Mouse (Mus musculus) liver, postnatal 0 days (tissue): Measurements from ENCODE around the gene Gm5741.

Source experiments
- CTCF ChIP-seq: sonication (generic); IDR thresholded peaks from 2 replicates; pipeline ENCODE4 v1.5.1; 2016; ENCODE audit warnings: antibody characterized with exemption, low read depth
- EP300 ChIP-seq: IDR thresholded peaks from 2 replicates; pipeline ENCODE4 v1.6.1; 2016; ENCODE audit warnings: antibody characterized with exemption, low read depth, mild to moderate bottlenecking

DNA sequence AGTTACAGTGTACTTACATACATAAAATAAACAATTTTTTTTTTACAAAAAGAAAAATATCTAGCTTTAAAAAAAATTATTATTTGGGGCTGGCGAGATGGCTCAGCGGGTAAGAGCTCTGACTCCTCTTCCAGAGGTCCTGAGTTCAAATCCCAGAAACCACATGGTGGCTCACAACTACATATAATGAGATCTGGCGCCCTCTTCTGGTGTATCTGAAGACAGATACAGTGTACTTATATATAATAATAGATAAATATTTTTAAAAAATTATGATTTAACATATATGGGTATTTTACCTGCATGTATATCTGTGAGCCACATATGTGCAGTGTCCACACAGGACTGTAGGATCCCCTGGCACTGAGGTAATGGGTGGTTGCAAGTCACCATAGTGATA is 18.5 kb upstream of the Gm5741 start:
- TF ChIP-seq CTCF (peak; percentile 37; the same call in 1 of the 2 replicates), EP300 (no peak)
